Mouse (Mus musculus): ENCODE measurements around the gene Gfi1. TPM values are rescaled to one million over a fixed set of nuclear protein-coding genes. Genes with fewer than 3 reads are reported as not detected.

Gene Gfi1
- total and polyA plus RNA-seq, 2 experiments from 2014 or later: 0.05 TPM; not detected in 1

GRCm38 (mm10) chr5:107759121-107759520 is 33.3 kb upstream of the Gfi1 start:
- H3K4me1 ChIP-seq (ENCODE audit: insufficient read depth, low read length): no peaks in the 10 kb centered on the region
- no peak for ATAC-seq (ENCODE audit: low FRiP score)
- TF ChIP-seq CTCF (IDR thresholded peaks at IDR 0.05): no peak
- no peaks in the 10 kb centered on the region for H3K27me3 ChIP-seq (ENCODE audit: insufficient read depth, low read length)
- H3K4me2 ChIP-seq (ENCODE audit: low read depth, low read length, poor library complexity, severe bottlenecking): no peak overlapping the region
- 66% methylated on average over 5 of the region's 5 CpGs for WGBS
- no peak overlapping the region for H3K27ac ChIP-seq (ENCODE audit: low read depth, low read length)
- H3K36me3 ChIP-seq (ENCODE audit: insufficient read depth, low read length): 0 out of 2 replicates have a peak, but pooled peaks cover 3% of the 10 kb centered on the region
- no peak overlapping the region for H3K9ac ChIP-seq (replicated peaks; ENCODE audit: low read length, poor library complexity, severe bottlenecking)
- no peak for DNase-seq (ENCODE audit: low spot score)
- no peak overlapping the region for H3K4me3 ChIP-seq (ENCODE audit: low read depth, low read length)
- H3K9me3 ChIP-seq (ENCODE audit: low read length): no peaks in the 10 kb centered on the region

GRCm38 (mm10) chr5:107756072-107756471 is 30.2 kb upstream of the Gfi1 start:
- no peaks in the 10 kb centered on the region for H3K9me3 ChIP-seq (ENCODE audit: low read length)
- DNase-seq (ENCODE audit: low spot score): no peak
- TF ChIP-seq CTCF (IDR thresholded peaks at IDR 0.05): no peak
- H3K36me3 ChIP-seq (ENCODE audit: insufficient read depth, low read length): 0 out of 2 replicates have a peak, but pooled peaks cover 3% of the 10 kb centered on the region
- H3K27ac ChIP-seq (ENCODE audit: low read depth, low read length): no peak overlapping the region
- H3K4me1 ChIP-seq (ENCODE audit: insufficient read depth, low read length): no peaks in the 10 kb centered on the region
- no peak overlapping the region for H3K9ac ChIP-seq (replicated peaks; ENCODE audit: low read length, poor library complexity, severe bottlenecking)
- no peak overlapping the region for H3K4me3 ChIP-seq (ENCODE audit: low read depth, low read length)
- 81% methylated on average over 2 of the region's 2 CpGs for WGBS
- H3K27me3 ChIP-seq (ENCODE audit: insufficient read depth, low read length): no peaks in the 10 kb centered on the region
- ATAC-seq (ENCODE audit: low FRiP score): no peak
- H3K4me2 ChIP-seq (ENCODE audit: low read depth, low read length, poor library complexity, severe bottlenecking): no peak overlapping the region

GRCm38 (mm10) chr5:107754740-107755139 is 28.9 kb upstream of the Gfi1 start:
- H3K27me3 ChIP-seq (ENCODE audit: insufficient read depth, low read length): no peaks in the 10 kb centered on the region
- no peaks in the 10 kb centered on the region for H3K4me1 ChIP-seq (ENCODE audit: insufficient read depth, low read length)
- WGBS: 95% methylated on average over 1 of the region's 1 CpGs
- H3K36me3 ChIP-seq (ENCODE audit: insufficient read depth, low read length): 0 out of 2 replicates have a peak, but pooled peaks cover 3% of the 10 kb centered on the region
- H3K9me3 ChIP-seq (ENCODE audit: low read length): no peaks in the 10 kb centered on the region
- no peak overlapping the region for H3K27ac ChIP-seq (ENCODE audit: low read depth, low read length)
- H3K4me3 ChIP-seq (ENCODE audit: low read depth, low read length): no peak overlapping the region
- no peak for DNase-seq (ENCODE audit: low spot score)
- H3K4me2 ChIP-seq (ENCODE audit: low read depth, low read length, poor library complexity, severe bottlenecking): no peak overlapping the region
- no peak for TF ChIP-seq CTCF (IDR thresholded peaks at IDR 0.05)
- ATAC-seq (ENCODE audit: low FRiP score): no peak
- no peak overlapping the region for H3K9ac ChIP-seq (replicated peaks; ENCODE audit: low read length, poor library complexity, severe bottlenecking)

- H3K27me3 ChIP-seq (ENCODE audit: insufficient read depth, low read length): no peaks in the 10 kb centered on the region
- no peak for DNase-seq (ENCODE audit: low spot score)
- no peak overlapping the region for H3K4me3 ChIP-seq (ENCODE audit: low read depth, low read length)
- no peak for ATAC-seq (ENCODE audit: low FRiP score)
- TF ChIP-seq CTCF (IDR thresholded peaks at IDR 0.05): no peak
- 93% methylated on average over 7 of the region's 7 CpGs for WGBS
- H3K4me1 ChIP-seq (ENCODE audit: insufficient read depth, low read length): no peaks in the 10 kb centered on the region
- H3K27ac ChIP-seq (ENCODE audit: low read depth, low read length): no peak overlapping the region
- H3K4me2 ChIP-seq (ENCODE audit: low read depth, low read length, poor library complexity, severe bottlenecking): no peak overlapping the region
- H3K9me3 ChIP-seq (ENCODE audit: low read length): no peaks in the 10 kb centered on the region
- no peak overlapping the region for H3K9ac ChIP-seq (replicated peaks; ENCODE audit: low read length, poor library complexity, severe bottlenecking)
- H3K36me3 ChIP-seq (ENCODE audit: insufficient read depth, low read length): 0 out of 2 replicates have a peak, but pooled peaks cover 3% of the 10 kb centered on the region
These were observed 27.8 kb upstream of the Gfi1 start for GRCm38 (mm10) chr5:107753656-107754055.

- H3K27me3 ChIP-seq (ENCODE audit: insufficient read depth, low read length): no peaks in the 10 kb centered on the region
- no peak overlapping the region for H3K27ac ChIP-seq (ENCODE audit: low read depth, low read length)
- no peaks in the 10 kb centered on the region for H3K4me1 ChIP-seq (ENCODE audit: insufficient read depth, low read length)
- H3K9ac ChIP-seq (replicated peaks; ENCODE audit: low read length, poor library complexity, severe bottlenecking): no peak overlapping the region
- ATAC-seq (ENCODE audit: low FRiP score) (no peak), DNase-seq (ENCODE audit: low spot score) (no peak)
- H3K9me3 ChIP-seq (ENCODE audit: low read length): no peaks in the 10 kb centered on the region
- no peaks in the 10 kb centered on the region for H3K36me3 ChIP-seq (ENCODE audit: insufficient read depth, low read length)
- WGBS: 68% methylated on average over 9 of the region's 9 CpGs
- TF ChIP-seq CTCF (IDR thresholded peaks at IDR 0.05): no peak
- no peak overlapping the region for H3K4me2 ChIP-seq (ENCODE audit: low read depth, low read length, poor library complexity, severe bottlenecking)
- no peak overlapping the region for H3K4me3 ChIP-seq (ENCODE audit: low read depth, low read length)
These were observed 23.5 kb upstream of the Gfi1 start for GRCm38 (mm10) chr5:107749229-107749916.

GRCm38 (mm10) chr5:107739023-107739422 is 13.2 kb upstream of the Gfi1 start:
- DNase-seq (ENCODE audit: low spot score) (no peak), ATAC-seq (ENCODE audit: low FRiP score) (no peak)
- Histone ChIP-seq H3K36me3 (ENCODE audit: insufficient read depth, low read length) (no peaks in the 10 kb centered on the region), H3K9ac (replicated peaks; ENCODE audit: low read length, poor library complexity, severe bottlenecking) (no peak overlapping the region), H3K27ac (ENCODE audit: low read depth, low read length) (no peak overlapping the region), H3K9me3 (ENCODE audit: low read length) (no peaks in the 10 kb centered on the region), H3K4me3 (ENCODE audit: low read depth, low read length) (no peak overlapping the region), H3K27me3 (ENCODE audit: insufficient read depth, low read length) (no peaks in the 10 kb centered on the region; the same call in 1 of the 2 replicates), H3K4me2 (ENCODE audit: low read depth, low read length, poor library complexity, severe bottlenecking) (no peak overlapping the region), H3K4me1 (ENCODE audit: insufficient read depth, low read length) (no peaks in the 10 kb centered on the region)
- 94% methylated on average over 5 of the region's 5 CpGs for WGBS
- no peak for TF ChIP-seq CTCF (IDR thresholded peaks at IDR 0.05)

Data from midbrain, postnatal 0 days (tissue).